Mouse (Mus musculus) adipocyte (in vitro differentiated cells): Measurements from ENCODE around the gene Erc2.

ENCODE experiments used
- DNase-seq: peaks from one replicate; pipeline ENCODE4 v3.0.0-alpha.2; 2016; ENCODE audit warnings: low spot score

Erc2 gene

DNA sequence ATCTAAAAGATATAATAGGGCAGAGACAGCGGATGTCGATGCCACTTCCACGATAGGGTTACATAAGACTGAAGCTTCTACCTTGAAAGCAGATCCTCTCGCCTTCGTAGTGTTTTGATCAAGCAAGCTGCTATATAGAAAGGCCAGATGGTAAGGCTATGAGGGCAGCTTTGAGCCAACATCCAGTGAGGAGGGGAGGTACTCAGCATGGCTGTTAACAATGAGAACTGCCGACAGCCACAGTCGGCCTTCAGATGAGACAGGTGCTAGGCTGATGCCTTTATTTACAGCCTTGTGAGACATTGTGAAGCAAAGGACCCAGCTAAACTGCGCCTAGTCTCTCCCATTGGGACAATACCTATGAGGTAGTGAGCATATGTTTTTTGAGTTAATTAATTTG is 156.3 kb downstream of the Erc2 start:
- DNase-seq = no peak

- no peak for DNase-seq
Observed at GRCm38 (mm10) chr14:27778982-27779701, 156.9 kb downstream of the Erc2 start.

DNA sequence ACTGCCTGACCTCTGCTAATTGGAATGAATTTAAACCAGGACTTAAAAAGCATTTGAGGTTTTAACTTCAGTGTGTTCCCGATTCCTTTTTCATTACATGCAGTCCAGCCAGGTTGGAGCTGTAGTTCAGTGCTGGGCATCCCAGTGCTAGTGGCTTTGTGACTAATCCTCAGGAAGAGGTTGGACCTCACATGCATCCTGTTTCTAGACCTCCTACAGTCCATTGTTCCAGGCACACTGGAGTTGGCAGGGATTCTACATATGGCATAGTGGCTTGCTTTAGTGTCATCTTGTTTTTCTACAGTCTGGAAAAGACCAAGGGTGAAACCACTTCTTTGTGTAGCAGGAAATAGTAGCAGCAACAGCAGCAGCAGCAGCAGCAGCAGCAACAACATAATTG is 159.0 kb downstream of the Erc2 start:
- no peak for DNase-seq

GRCm38 (mm10) chr14:27784826-27785225 is 162.6 kb downstream of the Erc2 start:
- DNase-seq = no peak

- no peak for DNase-seq
Observed at GRCm38 (mm10) chr14:27785562-27785961, 163.3 kb downstream of the Erc2 start.

GRCm38 (mm10) chr14:27789066-27789898 is 167.1 kb downstream of the Erc2 start:
- no peak for DNase-seq

GRCm38 (mm10) chr14:27798184-27798934 is 176.1 kb downstream of the Erc2 start:
- no peak for DNase-seq

DNA sequence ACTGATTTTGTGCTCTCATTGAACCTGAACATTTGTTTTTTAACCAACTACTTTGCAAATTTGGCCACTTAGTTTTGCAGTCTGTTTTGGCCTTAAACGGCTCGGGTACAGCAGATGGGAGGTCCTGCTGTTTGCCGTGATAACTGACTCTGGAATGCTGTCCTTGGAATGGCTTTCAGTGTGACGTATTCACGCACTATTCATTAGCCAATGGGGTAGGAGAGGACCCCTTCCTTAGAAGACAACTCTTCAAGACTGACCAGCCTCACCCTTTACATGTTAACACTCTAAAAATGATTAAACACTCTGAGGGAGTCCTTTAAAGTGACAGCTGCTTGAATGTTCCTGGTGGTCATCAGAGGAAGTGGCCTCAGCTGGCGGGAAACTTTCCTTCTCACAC is 178.5 kb downstream of the Erc2 start:
- DNase-seq = no peak

DNA sequence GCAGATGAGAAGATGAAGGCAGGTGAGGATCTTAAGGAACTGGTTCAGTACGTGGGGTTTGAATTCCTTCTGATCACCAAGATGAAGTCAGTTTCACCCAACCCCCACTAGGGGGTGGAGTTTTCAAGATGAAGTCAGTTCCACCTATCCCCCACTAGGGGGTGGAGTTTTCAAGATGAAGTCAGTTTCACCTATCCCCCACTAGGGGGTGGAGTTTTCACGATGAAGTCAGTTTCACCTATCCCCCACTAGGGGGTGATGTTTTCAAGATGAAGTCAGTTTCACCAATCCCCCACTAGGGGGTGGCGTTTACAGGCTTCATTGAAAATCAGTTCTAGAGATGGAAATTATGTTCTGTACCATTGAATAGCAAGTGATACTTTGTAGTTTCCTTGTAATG is 181.7 kb downstream of the Erc2 start:
- peak; percentile 62 for DNase-seq

GRCm38 (mm10) chr14:27805064-27805463 is 182.8 kb downstream of the Erc2 start:
- DNase-seq = no peak

DNA sequence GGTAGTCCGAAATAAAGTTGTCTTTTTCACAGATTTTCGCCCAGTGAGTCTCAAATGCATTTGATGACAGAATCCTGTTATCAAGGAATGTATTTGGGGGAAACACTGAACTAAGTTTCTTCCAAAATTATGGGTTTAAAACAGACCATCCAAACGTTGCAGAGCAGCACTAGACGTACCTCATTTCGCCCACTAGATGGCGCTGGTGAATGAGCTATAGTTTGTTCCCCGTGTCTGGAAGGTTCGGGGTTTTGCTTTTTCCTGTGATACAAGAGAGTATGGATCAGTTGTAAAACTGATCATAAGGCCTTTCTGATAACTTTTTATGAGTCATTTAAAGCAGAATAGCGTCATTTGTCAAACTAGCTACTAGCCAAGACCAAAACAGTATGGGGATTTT is 185.9 kb downstream of the Erc2 start:
- DNase-seq = peak; percentile 73

DNA sequence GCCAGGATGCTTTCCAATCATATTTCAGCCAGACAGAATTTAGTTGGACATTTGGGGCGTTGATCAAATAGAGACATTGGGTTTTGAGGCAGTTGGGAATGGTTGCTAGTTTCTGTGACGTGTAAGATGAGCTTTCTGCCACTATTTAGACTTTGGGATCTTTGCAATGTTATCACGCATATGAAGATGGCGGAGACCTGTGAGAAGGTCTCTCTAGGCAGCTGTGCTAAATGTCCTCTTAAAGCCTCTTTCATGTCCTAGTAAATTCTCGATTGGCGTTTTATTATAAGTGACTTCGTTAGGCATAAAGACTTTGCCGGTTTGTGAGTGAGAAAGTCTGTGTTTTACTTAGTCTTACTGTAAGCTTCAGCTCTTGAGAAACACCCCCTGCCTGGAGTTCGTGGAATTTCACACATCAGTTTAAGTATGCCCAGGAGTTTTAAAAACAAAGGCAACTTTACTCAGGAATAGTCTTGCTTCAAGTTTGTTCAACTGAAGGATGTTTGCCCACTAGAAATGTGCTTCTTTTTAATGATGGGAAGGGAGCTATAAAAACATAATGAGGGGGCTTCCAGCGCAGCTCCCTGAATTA is 186.4 kb downstream of the Erc2 start:
- no peak for DNase-seq

- DNase-seq = no peak
Observed at GRCm38 (mm10) chr14:27810790-27811189, 188.6 kb downstream of the Erc2 start.

DNA sequence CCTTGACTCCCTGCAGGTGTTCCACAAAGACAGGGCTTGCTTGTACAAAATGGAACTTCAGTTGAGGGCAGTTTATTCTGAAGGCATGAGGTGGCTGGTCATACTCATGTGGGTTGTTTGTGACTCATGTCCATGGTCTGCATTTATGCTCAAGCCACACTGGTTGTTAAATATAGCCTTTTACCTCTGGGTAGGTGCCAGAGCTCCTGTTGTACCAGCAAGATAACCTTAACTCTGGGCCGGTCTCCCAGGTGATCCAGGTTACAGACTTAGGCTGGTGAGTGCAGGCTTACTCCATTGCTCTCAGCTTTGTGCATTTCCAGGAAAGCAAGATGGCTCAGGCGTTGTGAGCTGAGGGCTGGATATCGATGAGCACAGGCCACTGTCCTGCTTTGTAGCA is 189.4 kb downstream of the Erc2 start:
- no peak for DNase-seq

GRCm38 (mm10) chr14:27815739-27816138 is 193.5 kb downstream of the Erc2 start:
- no peak for DNase-seq

DNA sequence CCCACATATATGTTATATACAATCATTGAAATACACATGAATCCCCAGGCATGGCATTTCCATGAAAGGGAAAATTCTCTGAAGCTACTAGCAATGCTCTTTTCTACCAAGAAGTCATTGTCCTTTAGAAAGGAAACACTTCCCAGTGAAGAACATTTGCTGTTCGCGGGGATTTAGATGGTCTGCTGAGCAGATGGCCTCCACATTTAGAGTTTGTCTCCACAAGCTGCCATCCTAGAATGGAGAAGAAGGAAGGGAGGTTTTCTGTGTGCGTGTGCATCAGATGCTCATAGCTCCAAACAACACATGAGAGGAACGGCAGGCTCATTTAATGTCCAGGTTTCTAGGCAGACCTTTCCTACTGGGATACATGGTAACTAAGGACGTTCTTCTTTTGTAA is 196.8 kb downstream of the Erc2 start:
- no peak for DNase-seq

DNA sequence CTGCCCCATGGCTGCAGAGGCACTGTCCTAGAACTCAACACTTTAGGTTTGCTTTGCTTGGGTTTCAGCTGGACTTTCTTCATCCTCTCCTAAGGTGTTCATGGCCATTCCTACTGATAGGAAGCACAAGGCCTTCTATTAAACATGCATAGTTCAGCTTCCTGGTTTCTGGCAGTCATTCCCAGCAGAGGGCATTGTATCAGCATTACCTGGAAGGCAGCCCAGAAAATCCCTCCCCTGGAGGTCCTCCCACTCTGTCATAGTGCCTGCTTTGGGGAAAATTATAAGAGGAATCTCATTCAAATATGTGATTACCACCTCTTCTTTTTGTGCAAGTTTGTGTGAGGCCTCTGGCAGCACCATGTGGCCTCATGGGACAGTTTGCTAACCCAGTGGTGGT is 199.6 kb downstream of the Erc2 start:
- peak; percentile 45 for DNase-seq

GRCm38 (mm10) chr14:27822566-27822965 is 200.3 kb downstream of the Erc2 start:
- no peak for DNase-seq

GRCm38 (mm10) chr14:27823048-27823447 is 200.8 kb downstream of the Erc2 start:
- no peak for DNase-seq

DNA sequence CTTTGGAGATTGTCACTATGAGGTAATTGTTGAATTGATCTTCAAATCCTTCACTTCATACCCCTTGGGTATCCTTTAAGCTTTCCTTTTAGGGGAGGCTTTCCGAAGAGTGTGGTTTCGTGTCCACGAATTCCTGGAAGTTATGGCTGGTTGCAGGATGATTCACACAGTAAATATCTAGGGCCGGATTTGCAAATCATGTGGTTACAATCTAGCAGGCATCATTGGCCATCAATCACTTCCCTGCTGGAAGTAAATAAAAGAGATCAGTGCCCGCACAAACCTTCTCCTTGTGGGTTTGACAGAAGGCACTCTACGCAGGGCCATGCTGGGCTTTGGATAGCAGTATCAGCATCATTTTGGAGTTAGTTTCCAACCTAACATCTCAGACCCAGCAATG is 201.7 kb downstream of the Erc2 start:
- DNase-seq = peak; percentile 19

DNA sequence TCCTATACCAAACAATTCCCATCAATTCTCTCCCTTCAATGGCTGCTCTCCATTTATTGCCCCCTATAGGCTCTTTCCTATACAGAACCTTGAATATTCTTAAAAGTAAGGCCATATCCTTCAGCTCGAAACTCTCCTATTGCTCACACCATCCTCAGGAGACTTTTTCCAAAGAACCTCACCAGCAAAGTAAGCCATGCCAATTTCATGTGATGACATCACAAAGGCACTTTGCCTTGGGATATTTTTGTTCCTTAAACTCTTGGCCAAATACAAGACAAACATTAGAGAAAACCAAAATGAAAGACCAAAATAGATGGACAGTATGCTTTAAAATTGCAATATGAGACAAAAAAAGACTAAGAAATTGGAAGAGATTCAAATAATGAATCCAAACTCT is 204.6 kb downstream of the Erc2 start:
- DNase-seq = peak; percentile 15

GRCm38 (mm10) chr14:27828089-27828488 is 205.9 kb downstream of the Erc2 start:
- DNase-seq = no peak
